Comparison of ENCODE assay signal across 9 mouse cellular contexts in genomic region chr7:97297466-97297865, GRCm38 (mm10). TPM values are rescaled to one million over a fixed set of nuclear protein-coding genes. Genes with fewer than 3 reads are reported as not detected.
DNase-seq lines count a peak whose midpoint lies in the region; ATAC-seq and TF ChIP-seq lines count a peak whose summit lies in the region.
"Had no signal": no experiment of that assay in that cellular context is flagged by ENCODE, and none has a peak within 500 bp of the region (broad histone marks: within the 10 kb centered on the region; RNA-seq: fewer than 3 reads in every experiment).

No protein-coding gene starts in this region.

- H3K36me3 ChIP-seq in liver, embryonic 12.5 days: peaks cover 14% of the 10 kb centered on the region
- no peaks in the 10 kb centered on the region for H3K36me3 ChIP-seq in forebrain, embryonic 11.5 days (ENCODE audit: control insufficient read depth, insufficient read depth, low read length)
- peaks cover 13% of the 10 kb centered on the region; the same call in 1 of the 2 replicates for H3K36me3 ChIP-seq in hindbrain, postnatal 0 days (ENCODE audit: insufficient read depth, low read length)
- no peaks in the 10 kb centered on the region; the same call in 1 of the 2 replicates for H3K36me3 ChIP-seq in midbrain, embryonic 15.5 days (replicated peaks)

- intact Hi-C loops in left cerebral cortex, postnatal 25 days (cut with DNase I): loop anchor here (1.0 to 2.0 kb wide), 2 partner anchors 215 to 327 kb away; no protein-coding TSS in a partner anchor

- no peak overlapping the region for H3K9ac ChIP-seq in liver, embryonic 12.5 days
- H3K9ac ChIP-seq in forebrain, embryonic 11.5 days (ENCODE audit: low read length): no peak overlapping the region
- no peak overlapping the region for H3K9ac ChIP-seq in hindbrain, postnatal 0 days (replicated peaks; ENCODE audit: low read length)
- no peak overlapping the region for H3K9ac ChIP-seq in midbrain, embryonic 15.5 days
- H3K9ac ChIP-seq: neural tube, embryonic 12.5 days had no signal

- peak; percentile 93 for TF ChIP-seq CTCF in hindbrain, postnatal 0 days (IDR thresholded peaks at IDR 0.05; ENCODE audit: low read depth)

- peak; percentile 46 for DNase-seq in liver
- peak; percentile 14 for DNase-seq in brain, embryonic 18.5 days (ENCODE audit: low read depth, low spot score)
- DNase-seq in forebrain, embryonic 11.5 days (ENCODE audit: low spot score): peak; percentile 61
- DNase-seq in hindbrain, postnatal 0 days (ENCODE audit: low spot score): peak; percentile 83
- peak; percentile 78 to 84 for DNase-seq in left cerebral cortex, postnatal 25 days (ENCODE audit: low spot score in 2 of 2)
- peak; percentile 31 for DNase-seq in telencephalon, adult 2 months (ENCODE audit: low read depth, low spot score)

- no peaks in the 10 kb centered on the region for H3K4me1 ChIP-seq in liver, embryonic 12.5 days
- H3K4me1 ChIP-seq in forebrain, embryonic 11.5 days (replicated peaks; ENCODE audit: control insufficient read depth, insufficient read depth, low read length): no peaks in the 10 kb centered on the region
- H3K4me1 ChIP-seq in hindbrain, postnatal 0 days (ENCODE audit: insufficient read depth, low read length): no peaks in the 10 kb centered on the region
- H3K4me1 ChIP-seq in midbrain, embryonic 15.5 days: no peaks in the 10 kb centered on the region
- H3K4me1 ChIP-seq: neural tube, embryonic 12.5 days had no signal

- H3K4me2 ChIP-seq in liver, embryonic 12.5 days: no peak overlapping the region
- no peak overlapping the region for H3K4me2 ChIP-seq in forebrain, embryonic 11.5 days (ENCODE audit: low read depth, low read length, severe bottlenecking)
- H3K4me2 ChIP-seq in hindbrain, postnatal 0 days (ENCODE audit: low read depth, low read length): no peak overlapping the region
- H3K4me2 ChIP-seq in midbrain, embryonic 15.5 days: no peak overlapping the region
- H3K4me2 ChIP-seq: neural tube, embryonic 12.5 days had no signal

- 0% methylated on average over 2 of the region's 2 CpGs for WGBS in liver, embryonic 12.5 days (ENCODE audit: insufficient replicate concordance)
- 0% methylated on average over 2 of the region's 2 CpGs for whole genome bisulfite sequencing in forebrain, embryonic 11.5 days
- 4% methylated on average over 2 of the region's 2 CpGs for WGBS in hindbrain, postnatal 0 days
- WGBS in midbrain, embryonic 15.5 days: 0% methylated on average over 2 of the region's 2 CpGs

- ATAC-seq in liver, embryonic 12.5 days: no peak
- peak; percentile 55; the same call in 1 of the 2 replicates for ATAC-seq in forebrain, embryonic 11.5 days (replicated peaks; ENCODE audit: low FRiP score)
- ATAC-seq in hindbrain, postnatal 0 days: peak; percentile 70
- ATAC-seq in midbrain, embryonic 15.5 days (replicated peaks): peak; percentile 66; the same call in 1 of the 2 replicates

- no peak overlapping the region for H3K4me3 ChIP-seq in liver, embryonic 12.5 days
- H3K4me3 ChIP-seq in forebrain, embryonic 11.5 days (ENCODE audit: low read depth, low read length): no peak overlapping the region
- H3K4me3 ChIP-seq in hindbrain, postnatal 0 days (ENCODE audit: low read length): no peak overlapping the region
- H3K4me3 ChIP-seq in midbrain, embryonic 15.5 days: no peak overlapping the region
- H3K4me3 ChIP-seq: neural tube, embryonic 12.5 days had no signal

- H3K27me3 ChIP-seq in liver, embryonic 12.5 days (replicated peaks): no peaks in the 10 kb centered on the region
- no peaks in the 10 kb centered on the region for H3K27me3 ChIP-seq in forebrain, embryonic 11.5 days (ENCODE audit: control insufficient read depth, insufficient read depth, low read length)
- no peaks in the 10 kb centered on the region for H3K27me3 ChIP-seq in hindbrain, postnatal 0 days (ENCODE audit: insufficient read depth, low read length)
- no peaks in the 10 kb centered on the region for H3K27me3 ChIP-seq in midbrain, embryonic 15.5 days (replicated peaks)
- H3K27me3 ChIP-seq: neural tube, embryonic 12.5 days had no signal

- no peaks in the 10 kb centered on the region for H3K9me3 ChIP-seq in liver, embryonic 12.5 days (replicated peaks)
- H3K9me3 ChIP-seq in forebrain, embryonic 11.5 days (ENCODE audit: control insufficient read depth, low read length): no peaks in the 10 kb centered on the region
- H3K9me3 ChIP-seq in hindbrain, postnatal 0 days (ENCODE audit: low read length): no peaks in the 10 kb centered on the region
- H3K9me3 ChIP-seq in midbrain, embryonic 15.5 days: no peaks in the 10 kb centered on the region
- H3K9me3 ChIP-seq: neural tube, embryonic 12.5 days had no signal

- no peak overlapping the region for H3K27ac ChIP-seq in liver, embryonic 12.5 days
- H3K27ac ChIP-seq in forebrain, embryonic 11.5 days (ENCODE audit: low read depth, low read length): no peak overlapping the region
- H3K27ac ChIP-seq in hindbrain, postnatal 0 days: no peak overlapping the region
- no peak overlapping the region for H3K27ac ChIP-seq in midbrain, embryonic 15.5 days
- H3K27ac ChIP-seq: neural tube, embryonic 12.5 days had no signal

RNA-seq across cellular contexts. Expression of gene Usp35, which starts 34.4 kb away (rescaled TPM):
- 0.41 and 0.49 TPM in 2 replicates for polyA plus RNA-seq in liver, embryonic 12.5 days (2016; fragmentation: Nextera tagmentation; extraction: Ambion mirVana)
- polyA plus RNA-seq in forebrain, embryonic 11.5 days (2014; fragmentation: Nextera tagmentation; extraction: Ambion mirVana): 2.8 and 2.9 TPM in 2 replicates
- 14.2 and 14.4 TPM in 2 replicates for total RNA-seq in hindbrain, postnatal 0 days (2014; rRNA removed)
- 2.4 and 3.6 TPM in 2 replicates for polyA plus RNA-seq in hindbrain, postnatal 0 days (2015; fragmentation: Nextera tagmentation; extraction: Ambion mirVana)
- 10 to 100 TPM; 13.7 to 15.6 TPM for total RNA-seq in left cerebral cortex, postnatal 25 days (2021)
- 4.8 and 5.3 TPM in 2 replicates for polyA plus RNA-seq in midbrain, embryonic 15.5 days (2015; fragmentation: Nextera tagmentation; extraction: Ambion mirVana)

RNA-seq across cellular contexts. Expression of gene Kctd21, which starts 34.7 kb away (rescaled TPM):
- 0.92 and 1.1 TPM in 2 replicates for polyA plus RNA-seq in liver, embryonic 12.5 days (2016; fragmentation: Nextera tagmentation; extraction: Ambion mirVana)
- polyA plus RNA-seq in forebrain, embryonic 11.5 days (2014; fragmentation: Nextera tagmentation; extraction: Ambion mirVana): 4.7 and 4.8 TPM in 2 replicates
- 5.2 and 8.4 TPM in 2 replicates for total RNA-seq in hindbrain, postnatal 0 days (2014; rRNA removed)
- 3.2 and 3.4 TPM in 2 replicates for polyA plus RNA-seq in hindbrain, postnatal 0 days (2015; fragmentation: Nextera tagmentation; extraction: Ambion mirVana)
- total RNA-seq in left cerebral cortex, postnatal 25 days (2021): 10 to 100 TPM; 14.1 to 15.3 TPM
- 8.1 and 8.3 TPM in 2 replicates for polyA plus RNA-seq in midbrain, embryonic 15.5 days (2015; fragmentation: Nextera tagmentation; extraction: Ambion mirVana)

Comparison
In these comparisons a context has a peak if more than half of its experiments do, and no peak if none do; other contexts are left out.
1. DNase-seq: peak in every context shown above with its lines; median percentile 83 in hindbrain, postnatal 0 days; 81 in left cerebral cortex, postnatal 25 days; 61 in forebrain, embryonic 11.5 days; 46 in liver; 31 in telencephalon, adult 2 months; 14 in brain, embryonic 18.5 days.